Mouse (Mus musculus): ENCODE data around the gene Slc24a3. TPM values are rescaled to one million over a fixed set of nuclear protein-coding genes. Genes with fewer than 3 reads are reported as not detected.
A peak's percentile ranks its signal among the peaks of the same experiment; 100 is the strongest.

Gene Slc24a3
- total RNA-seq, 2 experiments from 2014 or later: 93.2 to 98.8 TPM

DNA sequence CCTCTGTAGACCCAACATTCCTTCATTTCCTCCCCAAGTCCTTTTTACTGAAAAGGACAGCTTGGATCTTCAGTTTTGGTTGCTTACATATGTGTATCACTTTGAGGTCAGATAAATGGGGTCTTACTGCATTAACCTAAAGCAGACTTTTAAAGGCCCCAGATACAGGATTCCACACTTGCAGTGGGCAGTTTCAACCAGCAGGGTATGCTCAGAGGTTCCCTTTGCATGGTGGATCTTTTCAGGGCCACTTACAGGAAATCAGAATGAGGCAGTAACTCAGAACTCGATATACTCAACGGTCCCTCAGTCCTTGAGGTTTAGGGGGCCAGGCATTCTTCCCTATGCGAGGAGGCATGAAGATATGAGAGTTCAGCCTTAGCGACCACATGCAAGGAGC, 101.9 kb downstream of the Slc24a3 start:
- no peak for DNase-seq (ENCODE audit: low spot score in 2 of 2)

DNA sequence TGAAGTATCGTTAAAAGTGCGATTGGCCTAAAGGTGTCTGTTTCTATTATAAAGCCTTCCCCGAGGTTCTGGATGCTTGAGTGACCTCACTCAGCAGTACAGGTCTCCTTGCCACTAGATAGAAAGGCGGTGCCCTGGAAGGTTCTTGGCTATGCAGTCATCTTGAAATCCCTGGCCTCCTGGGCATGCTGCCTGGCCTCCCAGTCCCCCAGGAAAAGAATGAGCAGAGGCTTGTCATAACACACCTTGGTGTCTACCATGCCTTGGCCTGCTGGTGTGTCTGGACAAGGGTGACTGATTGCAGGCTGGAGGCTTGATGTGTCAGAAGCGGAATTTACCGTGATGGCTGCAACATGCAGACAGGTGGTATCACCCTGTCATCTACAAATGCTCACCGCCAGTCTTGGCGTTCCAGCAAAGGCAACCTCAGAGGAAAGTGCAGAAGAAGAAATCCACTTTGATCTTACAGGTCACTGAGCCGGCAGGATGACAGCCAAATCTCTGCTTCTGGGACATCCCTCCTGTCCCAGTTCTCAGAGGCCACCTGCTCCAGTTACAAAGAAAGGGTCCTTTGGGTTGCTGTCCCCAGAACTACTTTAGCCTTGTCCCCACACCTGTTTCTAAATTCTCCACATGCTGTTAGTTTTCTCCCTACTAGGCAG, 106.6 kb downstream of the Slc24a3 start:
- no peak for DNase-seq (ENCODE audit: low spot score in 2 of 2)

DNA sequence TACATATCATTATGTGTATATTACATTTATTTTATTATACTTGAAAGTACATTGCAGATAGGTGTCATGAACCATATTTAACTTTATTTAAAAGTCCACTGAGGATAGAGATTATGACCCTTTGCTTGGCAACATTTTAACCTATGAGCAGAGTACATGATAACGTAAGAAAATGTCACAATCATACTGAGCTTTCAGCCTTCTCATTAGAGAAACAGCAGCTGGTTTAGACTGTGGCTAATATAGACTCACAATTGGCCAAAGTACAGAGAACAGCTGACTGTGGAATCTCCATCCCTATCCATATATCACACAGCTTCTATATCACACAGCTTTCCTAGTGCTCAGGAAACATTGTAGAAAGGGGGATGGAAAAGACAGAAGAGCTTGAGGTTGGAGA, 111.8 kb downstream of the Slc24a3 start:
- DNase-seq (ENCODE audit: low spot score in 2 of 2): no peak

DNA sequence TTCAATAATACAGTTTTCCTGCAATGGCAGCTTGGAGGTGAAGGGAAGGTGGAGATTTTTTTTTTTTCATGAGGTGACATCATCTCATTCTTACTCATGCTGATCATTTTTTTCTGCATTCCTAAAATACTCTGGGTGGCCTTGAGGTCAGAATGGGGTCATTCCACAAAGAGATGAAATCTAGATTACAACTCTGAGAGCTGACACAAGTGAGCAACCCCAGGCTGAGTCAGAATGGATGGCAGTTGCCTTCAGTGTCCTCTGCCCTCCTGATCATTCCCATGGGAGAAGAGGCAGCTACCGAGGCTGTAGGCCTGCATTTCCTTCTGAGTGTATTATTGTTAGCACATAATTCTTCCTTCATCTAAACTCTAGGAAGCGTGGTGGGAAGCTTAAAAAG, 116.2 kb downstream of the Slc24a3 start:
- no peak for DNase-seq (ENCODE audit: low spot score in 2 of 2)

DNA sequence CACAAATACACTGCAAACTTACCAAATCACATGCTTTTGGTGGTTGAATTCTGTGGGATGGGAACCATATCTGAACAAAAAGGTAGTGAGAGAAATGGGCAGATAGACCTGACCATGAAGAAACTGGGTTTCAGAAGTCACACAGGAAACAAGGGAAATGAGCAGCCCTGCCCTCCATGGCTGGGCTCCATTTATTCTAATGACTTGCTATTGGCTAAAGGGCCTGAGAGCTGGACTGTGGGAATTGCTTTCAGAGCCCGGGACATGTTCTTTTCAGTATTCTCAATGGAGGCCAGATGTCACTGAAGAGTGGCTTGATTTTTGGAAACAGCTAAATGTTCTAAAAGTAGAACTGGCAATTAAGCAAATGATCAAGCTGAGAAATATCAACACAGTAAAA, 120.9 kb downstream of the Slc24a3 start:
- no peak for DNase-seq (ENCODE audit: low spot score in 2 of 2)

DNA sequence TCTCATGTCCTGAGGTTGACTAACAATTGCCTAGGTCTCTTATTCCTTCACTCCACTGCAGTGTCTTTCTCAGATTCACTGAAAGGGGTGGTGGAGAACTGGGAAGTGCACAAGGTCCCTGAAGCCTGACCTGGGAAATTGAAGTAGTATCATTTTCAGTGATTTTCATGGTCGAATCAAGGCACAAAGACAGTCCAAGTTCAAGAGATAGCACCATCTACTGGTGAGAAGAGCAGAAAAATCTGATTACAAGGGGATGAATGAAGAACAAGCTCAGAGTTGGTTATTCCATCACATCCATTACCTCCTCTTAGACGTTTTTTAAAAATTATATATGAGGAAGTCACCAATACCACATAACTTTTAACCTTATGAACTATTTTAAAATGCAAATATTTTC, 123.9 kb downstream of the Slc24a3 start:
- DNase-seq (ENCODE audit: low spot score in 2 of 2): no peak

DNA sequence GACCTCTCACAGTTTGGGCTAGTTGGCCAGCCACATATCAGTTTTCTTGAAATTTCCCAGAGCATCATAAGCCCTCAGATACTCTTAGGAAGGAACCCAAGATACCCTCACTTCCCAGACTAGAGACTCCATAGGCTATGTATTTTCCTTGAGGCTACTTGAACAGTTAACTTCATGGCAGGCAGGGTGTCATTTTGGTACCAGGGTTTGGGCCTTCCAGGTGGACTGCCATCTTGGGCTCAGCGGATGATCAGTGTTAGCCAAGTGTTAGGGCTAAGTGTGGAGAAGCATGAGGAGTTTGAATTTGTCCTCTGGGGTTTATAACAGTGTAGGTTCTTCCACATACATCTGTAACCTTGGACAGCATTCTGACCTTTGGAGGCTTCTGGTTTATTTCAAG, 124.6 kb downstream of the Slc24a3 start:
- no peak for DNase-seq (ENCODE audit: low spot score in 2 of 2)

DNA sequence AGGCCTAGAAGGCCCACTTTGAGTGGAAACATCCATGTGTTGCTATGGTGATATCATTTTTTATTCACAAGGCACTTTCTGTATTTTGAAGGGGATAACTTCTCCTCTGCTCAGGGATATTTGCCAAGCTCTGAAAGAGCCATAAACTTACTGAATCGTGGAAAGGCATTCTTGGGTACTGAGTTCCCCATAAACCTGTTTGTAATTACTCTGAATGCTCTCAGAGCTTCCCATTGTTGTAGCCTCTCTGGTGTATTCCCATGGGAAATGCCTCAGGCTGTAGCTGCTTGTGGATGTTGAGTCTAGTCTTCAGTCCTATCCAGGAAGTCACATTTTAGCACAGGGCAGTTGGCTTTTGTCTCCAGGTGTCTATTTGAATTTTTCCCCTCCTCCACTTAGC, 125.3 kb downstream of the Slc24a3 start:
- DNase-seq (ENCODE audit: low spot score in 2 of 2): no peak

DNA sequence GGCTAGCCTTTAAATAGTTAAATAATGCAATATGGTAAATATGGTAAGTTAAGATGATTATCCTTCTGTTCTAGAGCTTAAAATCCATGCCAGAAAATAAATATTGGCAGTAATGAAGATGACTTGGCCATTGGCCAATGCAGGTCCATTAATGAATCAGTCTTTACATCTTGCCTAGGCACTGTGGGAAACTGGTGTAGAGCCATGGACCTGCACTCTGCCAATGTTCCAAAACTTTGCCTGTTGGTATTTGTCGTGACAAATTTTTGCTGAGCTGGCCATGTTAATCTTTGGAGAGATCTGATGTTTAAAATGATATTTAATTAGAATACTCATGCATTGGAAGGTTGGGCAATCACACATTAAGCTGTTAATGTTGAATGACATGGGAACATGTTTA, 129.4 kb downstream of the Slc24a3 start:
- no peak for DNase-seq (ENCODE audit: low spot score in 2 of 2)

DNA sequence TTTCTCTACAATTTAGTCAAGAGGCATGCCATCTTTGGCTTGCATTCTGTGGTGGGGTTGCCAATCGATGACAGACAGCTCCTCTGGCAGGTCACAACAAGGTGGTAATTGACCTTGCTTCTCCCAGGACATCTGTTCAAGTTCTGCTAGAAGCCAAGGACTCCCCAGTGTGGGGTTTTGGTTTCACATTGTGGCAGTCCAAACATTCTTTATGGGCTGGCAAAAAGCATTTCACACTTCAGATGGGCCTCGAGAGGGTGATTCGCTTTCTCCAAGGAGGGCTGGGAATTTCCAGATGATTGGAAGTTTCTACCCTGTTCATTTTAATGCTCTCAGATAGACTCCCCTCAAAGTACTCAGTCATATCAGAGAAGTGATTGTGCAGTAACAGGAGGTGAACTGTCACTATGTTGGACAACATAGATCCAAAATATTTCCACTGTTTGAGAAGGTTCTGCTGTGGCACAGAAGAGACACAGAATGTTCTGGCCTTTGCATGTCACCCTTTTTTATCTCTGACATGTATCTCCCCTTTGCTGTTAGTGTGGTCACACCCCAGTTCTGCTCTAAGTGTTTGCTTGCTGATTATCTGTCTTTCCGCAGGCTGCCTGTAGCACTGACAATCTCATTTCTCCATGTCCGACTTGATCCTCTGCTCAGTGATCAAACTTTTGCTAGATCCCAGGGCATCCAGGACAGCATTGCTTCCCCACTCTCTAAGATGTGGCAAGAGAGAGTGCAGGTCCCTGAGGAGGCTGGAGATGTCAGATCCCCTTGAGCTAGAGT, 132.6 kb downstream of the Slc24a3 start:
- DNase-seq (ENCODE audit: low spot score in 2 of 2): no peak

DNA sequence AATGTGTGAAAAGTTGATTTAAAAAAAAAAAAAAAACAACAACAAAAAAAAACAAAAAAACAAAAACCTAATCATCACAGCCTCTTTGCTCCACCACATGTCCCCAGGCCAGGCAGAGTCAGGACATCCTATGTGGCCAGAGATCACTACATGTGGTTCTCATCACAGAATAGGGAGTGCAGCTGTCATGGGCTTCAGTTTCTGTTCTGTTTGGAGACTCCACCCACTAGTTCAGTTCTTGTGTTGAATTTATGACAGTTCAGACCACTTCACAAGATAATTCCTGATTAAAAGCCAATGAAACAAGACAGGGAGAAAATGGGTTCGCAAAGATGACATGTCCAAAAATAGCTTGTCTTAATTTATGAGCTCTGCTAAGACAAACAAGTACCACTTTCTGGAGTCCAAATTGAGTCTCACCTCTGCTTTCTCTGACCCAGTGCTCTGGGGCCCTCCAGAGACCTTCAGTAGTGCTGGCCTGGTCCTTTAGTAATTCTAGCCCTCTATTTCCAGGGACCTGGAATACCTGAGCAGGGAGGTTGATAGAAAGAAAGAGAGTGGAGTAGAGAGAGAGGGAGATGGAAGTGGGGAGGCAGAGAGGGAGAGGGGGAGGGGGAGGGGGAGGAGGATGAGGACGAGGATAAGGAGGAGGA, 139.8 kb downstream of the Slc24a3 start:
- no peak for DNase-seq (ENCODE audit: low spot score in 2 of 2)

DNA sequence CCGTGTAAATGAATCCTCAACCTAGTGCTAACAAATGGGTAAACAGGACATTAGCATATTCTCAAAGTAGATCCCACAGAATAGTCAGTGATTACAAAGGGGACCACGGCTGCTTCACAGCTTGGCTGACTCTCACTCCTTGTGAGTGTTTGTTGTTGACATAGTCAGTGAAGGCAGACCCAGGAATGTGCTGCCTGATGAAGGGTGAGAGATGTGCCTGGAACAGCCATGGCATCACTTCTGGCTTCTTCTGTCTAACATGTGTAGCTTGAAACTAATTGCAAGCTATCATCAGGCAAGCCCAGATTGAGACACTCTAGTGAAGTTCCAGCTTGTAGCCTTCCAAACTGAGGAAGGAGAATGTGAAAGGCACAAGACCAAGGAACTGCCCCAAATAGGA, 151.4 kb downstream of the Slc24a3 start:
- no peak for DNase-seq (ENCODE audit: low spot score in 2 of 2)

DNA sequence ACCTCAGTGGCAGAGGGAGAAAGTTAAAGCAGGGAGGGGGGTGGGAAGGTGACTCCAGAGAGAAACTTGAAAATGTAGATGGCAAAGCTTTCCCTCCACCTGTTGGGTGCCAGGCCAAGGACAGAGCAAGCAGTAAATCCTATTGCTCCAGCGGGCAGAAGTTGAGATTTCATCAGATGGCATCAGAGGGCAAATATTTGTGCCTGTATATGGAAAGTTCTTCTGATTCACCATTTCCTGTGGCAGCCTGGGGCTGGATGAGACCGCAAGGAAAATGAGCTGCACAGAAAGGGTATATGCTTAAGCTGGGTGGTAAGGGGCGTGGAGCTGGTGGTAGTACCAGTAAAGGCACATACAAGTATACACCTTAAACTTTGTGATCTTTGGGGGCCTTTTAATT, 153.7 kb downstream of the Slc24a3 start:
- no peak for DNase-seq (ENCODE audit: low spot score in 2 of 2)

DNA sequence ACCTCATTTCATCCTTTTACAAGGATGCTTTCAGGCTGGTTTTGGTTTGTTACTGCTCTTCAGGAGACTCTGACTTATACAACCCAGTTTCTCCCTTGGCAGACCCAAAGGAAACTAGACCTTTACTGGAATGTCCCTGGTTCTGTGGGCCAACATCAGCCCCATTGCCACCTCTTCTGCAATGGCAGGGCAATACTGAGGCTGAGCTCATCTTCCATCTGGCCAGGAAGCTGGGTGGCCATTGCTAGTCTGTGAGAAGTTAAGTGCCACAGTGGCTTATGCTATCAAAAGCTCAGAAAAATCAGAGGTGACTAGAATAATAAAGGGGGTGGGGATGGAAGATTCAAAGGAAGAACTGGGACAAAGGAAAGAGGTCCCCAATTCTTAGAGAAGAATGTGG, 154.2 kb downstream of the Slc24a3 start:
- DNase-seq (ENCODE audit: low spot score in 2 of 2): no peak

DNA sequence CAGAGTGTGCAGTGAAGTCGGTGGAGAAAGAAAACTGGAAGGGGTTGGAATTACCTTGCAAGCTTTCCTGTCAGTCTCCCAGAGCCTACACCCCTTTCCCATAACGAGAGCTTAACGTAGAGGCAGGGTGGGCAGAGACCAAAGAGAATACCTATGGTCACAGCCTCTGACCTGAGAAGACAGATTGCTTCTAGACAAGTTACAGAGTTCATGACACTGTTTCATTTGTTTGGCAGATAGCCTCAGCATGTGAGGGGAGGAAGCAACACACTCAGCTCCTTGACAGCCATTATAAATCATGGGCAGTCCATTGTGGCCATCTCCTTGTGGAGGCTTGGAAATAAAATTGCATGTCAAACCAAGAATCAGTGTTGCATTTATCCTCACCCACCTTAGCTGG, 156.9 kb downstream of the Slc24a3 start:
- DNase-seq (ENCODE audit: low spot score in 2 of 2): no peak

DNA sequence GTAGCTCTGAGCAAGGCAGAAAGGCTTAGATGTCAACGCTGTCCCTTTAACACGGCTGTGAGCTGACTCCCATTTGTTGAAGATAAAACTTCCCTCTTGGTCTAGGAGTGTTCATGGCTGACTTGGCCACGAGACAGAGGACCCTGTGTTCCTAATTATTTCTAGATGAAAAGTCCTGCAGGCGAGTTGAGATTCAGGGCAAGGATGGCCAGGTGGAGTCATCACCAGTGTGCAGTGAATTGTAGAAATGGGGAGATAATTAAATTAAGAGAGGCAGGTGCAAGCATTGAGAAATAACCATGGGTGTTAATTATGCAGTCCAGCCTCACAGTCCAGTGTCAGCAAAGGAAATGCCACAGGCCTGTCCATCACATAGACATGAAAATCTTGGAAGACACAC, 158.3 kb downstream of the Slc24a3 start:
- DNase-seq (ENCODE audit: low spot score in 2 of 2): no peak

DNA sequence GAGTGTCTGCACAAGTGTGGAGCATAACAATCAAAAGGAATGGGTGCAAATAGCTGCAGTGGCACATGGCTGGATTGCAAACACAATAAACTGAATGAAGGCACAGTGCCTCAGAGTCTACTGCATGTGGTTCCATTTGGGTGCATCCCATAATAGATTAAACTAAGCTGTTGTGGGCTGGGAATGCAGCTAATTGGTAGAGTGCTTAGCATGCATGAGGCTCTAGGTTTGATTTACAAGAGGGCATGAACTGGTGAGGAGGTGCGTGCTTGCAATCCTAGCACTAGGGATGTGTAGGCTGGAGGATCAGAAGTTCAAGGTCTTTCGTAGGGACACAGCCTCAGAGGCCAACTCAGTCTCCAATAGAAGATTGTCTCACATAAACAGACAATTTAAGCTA, 159.0 kb downstream of the Slc24a3 start:
- DNase-seq (ENCODE audit: low spot score in 2 of 2): no peak

DNA sequence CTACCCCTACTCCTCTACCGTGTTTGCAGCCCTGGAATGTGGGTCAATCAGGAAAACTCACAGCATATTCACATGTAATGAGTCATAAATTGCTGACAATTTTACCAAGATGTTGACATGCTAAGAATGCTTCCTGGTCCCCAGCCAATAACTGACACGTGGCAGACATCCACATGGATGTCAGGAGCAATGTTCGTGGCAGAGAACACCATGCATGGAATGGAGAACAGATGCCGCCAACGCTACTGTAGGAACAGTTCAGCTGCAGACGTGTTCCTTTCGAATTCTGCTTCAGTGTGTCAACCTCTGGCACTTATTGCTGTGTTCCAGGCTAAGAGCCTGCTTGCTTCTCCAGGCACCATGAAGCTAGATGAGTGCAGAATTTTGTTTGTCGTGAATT, 162.2 kb downstream of the Slc24a3 start:
- peak; percentile 16 to 36 for DNase-seq (ENCODE audit: low spot score in 2 of 2)

DNA sequence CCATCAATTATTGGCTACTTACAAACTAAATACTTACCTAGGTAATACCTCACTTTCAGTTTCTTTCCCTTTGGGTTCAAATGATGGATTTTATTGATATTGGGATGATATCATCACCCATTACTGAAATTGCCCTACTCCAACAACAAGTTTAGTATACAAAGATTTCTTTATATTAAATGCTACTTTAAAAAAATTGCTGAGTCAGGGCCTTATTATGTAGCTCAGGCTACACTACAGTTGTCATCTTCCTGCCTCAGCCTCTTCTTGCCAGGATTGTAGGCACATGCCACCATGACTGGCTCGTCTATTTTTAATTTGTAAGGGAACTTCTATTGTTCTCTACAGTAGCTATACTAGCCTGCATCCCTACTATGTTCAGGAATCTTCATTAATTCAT, 164.0 kb downstream of the Slc24a3 start:
- DNase-seq (ENCODE audit: low spot score in 2 of 2): no peak

DNA sequence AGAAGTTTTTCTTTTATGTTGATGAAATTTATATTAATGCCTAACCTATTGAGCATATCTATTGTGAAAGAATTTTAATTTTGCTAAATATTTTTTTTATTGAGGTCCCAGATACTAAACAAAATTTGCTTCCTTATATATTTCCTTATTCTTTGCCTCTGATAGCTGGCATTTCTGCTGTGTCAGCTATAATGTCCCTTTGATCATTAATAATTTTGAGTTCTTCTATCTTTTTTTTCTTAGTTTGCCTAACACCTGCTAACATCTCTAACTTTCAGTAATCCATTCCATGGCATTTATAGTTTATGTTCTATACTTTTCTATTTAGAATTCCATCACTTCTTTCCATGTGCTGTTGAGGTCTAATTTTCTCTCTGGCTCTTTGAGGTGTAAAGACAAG, 165.9 kb downstream of the Slc24a3 start:
- no peak for DNase-seq (ENCODE audit: low spot score in 2 of 2)

DNA sequence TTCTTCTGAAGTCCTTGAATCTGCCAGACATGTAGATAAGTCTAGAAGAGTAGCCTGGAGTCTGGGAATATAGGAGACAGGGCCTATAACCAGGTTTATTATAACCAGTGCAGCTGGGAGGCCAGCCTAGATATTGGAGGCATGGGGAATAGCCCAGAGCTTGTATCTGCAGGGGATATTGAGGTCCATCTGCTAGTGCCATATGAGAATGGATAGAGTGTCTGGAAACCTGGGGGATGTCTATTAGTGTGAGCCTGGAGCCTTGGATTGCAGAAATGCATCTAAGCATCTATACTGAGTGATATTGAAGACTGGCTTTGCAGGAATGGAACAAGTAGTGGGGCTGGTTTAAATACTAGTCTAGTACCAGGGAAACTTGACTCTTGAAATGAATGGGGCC, 168.9 kb downstream of the Slc24a3 start:
- no peak for DNase-seq (ENCODE audit: low spot score in 2 of 2)

DNA sequence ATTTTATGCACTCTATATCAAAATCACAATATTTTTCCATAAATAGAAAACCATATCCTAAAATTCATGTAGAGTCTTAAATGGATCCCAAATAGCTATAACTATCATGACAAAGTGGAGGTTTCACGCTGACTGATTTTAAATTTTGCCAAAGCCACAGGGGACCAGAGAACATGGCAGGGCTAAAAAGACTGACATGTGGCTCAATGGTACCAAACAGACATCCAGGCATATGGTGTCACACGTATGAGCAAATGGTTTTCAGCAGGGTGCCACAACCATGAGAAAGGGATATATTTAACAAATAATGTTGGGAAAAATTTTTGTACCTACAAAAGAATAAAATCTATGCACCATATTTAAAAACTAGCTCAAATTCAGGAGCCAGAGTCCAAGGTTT, 173.3 kb downstream of the Slc24a3 start:
- DNase-seq (ENCODE audit: low spot score in 2 of 2): no peak

DNA sequence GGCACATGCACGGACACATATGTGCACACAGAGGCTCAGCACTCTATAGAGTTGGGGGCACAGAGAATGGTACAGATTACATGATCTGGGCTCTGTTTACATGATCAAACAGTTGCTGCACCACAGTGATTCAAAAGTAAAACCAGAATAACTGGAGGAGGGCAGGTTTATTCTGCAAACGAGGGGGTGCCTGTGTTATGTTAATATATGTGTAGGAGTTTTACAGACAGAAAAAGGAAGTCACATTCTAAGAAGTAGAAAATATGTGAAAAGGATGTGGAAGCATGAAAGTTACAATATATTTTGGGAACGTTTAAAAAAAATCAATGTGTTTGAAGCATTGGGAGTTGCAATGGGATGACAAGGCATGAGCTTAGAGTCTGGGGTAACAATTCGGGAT, 175.4 kb downstream of the Slc24a3 start:
- DNase-seq (ENCODE audit: low spot score in 2 of 2): no peak
